ENCODE assay signal across 8 mouse cellular contexts in genomic region chr9:120933886-120934758, GRCm38 (mm10). TPM values are rescaled to one million over a fixed set of nuclear protein-coding genes. Genes with fewer than 3 reads are reported as not detected.
DNase-seq lines count a peak whose midpoint lies in the region; ATAC-seq and TF ChIP-seq lines count a peak whose summit lies in the region.

No protein-coding gene starts in this region.

- TF ChIP-seq CTCF in C2C12 (IDR thresholded peaks at IDR 0.05; ENCODE audit: control insufficient read depth, insufficient read depth, insufficient read length), result no peak
- TF ChIP-seq CTCF in liver, embryonic 14.5 days (IDR thresholded peaks at IDR 0.05; ENCODE audit: low read depth), result no peak

- peak overlapping the region; percentile 65 for H3K4me3 ChIP-seq in C2C12 (ENCODE audit: insufficient read depth, poor library complexity, severe bottlenecking)
- peak overlapping the region; percentile 75 to 90 for H3K4me3 ChIP-seq in liver, embryonic 14.5 days (ENCODE audit: insufficient read depth in 1 of 2, low read depth in 2 of 2, low read length in 2 of 2)
- H3K4me3 ChIP-seq in neural tube, embryonic 15.5 days (replicated peaks), result peak overlapping the region; percentile 68

- peak overlapping the region; percentile 93 for H3K9ac ChIP-seq in liver, embryonic 14.5 days (replicated peaks)
- peak overlapping the region; percentile 89 for H3K9ac ChIP-seq in neural tube, embryonic 15.5 days (replicated peaks)

- H3K79me2 ChIP-seq in C2C12 (ENCODE audit: control insufficient read depth, insufficient read depth), result peaks cover 56% of the 10 kb centered on the region

- peak overlapping the region; percentile 66 for H3K27ac ChIP-seq in liver, embryonic 14.5 days
- peak overlapping the region; percentile 92 for H3K27ac ChIP-seq in neural tube, embryonic 15.5 days (replicated peaks)

- no peak for ATAC-seq in liver, embryonic 14.5 days (ENCODE audit: insufficient read depth)
- ATAC-seq in neural tube, embryonic 15.5 days (ENCODE audit: low FRiP score), result peak; percentile 52

- peak; percentile 40 for DNase-seq in T-cell, adult 2 months (ENCODE audit: low spot score)
- DNase-seq in embryo, embryonic 10 days (ENCODE audit: low spot score), result peak; percentile 74
- peak; percentile 41 to 65 for DNase-seq in heart, adult 18-20 months
- peak; percentile 50 for DNase-seq in kidney, adult 18-20 months
- DNase-seq in liver, embryonic 14.5 days (ENCODE audit: low read depth in 3 of 3, low spot score in 3 of 3), result no peak
- peak; percentile 38 for DNase-seq in urinary bladder, postnatal 14 days (ENCODE audit: low spot score)

- no peaks in the 10 kb centered on the region for H3K9me3 ChIP-seq in liver, embryonic 14.5 days (ENCODE audit: control insufficient read depth, low read length)
- H3K9me3 ChIP-seq in neural tube, embryonic 15.5 days (replicated peaks), result no peaks in the 10 kb centered on the region

- peaks cover 55% of the 10 kb centered on the region for H3K79me3 ChIP-seq in C2C12 (ENCODE audit: low read depth)

- no peaks in the 10 kb centered on the region for H3K27me3 ChIP-seq in C2C12 (ENCODE audit: control insufficient read depth, insufficient read depth, insufficient read length)
- no peaks in the 10 kb centered on the region for H3K27me3 ChIP-seq in liver, embryonic 14.5 days (ENCODE audit: control insufficient read depth, insufficient read depth, low read length)
- no peaks in the 10 kb centered on the region for H3K27me3 ChIP-seq in neural tube, embryonic 15.5 days (replicated peaks)

- H3K4me2 ChIP-seq in liver, embryonic 14.5 days (ENCODE audit: low read depth), result peak overlapping the region; percentile 82
- peak overlapping the region; percentile 73 for H3K4me2 ChIP-seq in neural tube, embryonic 15.5 days

- 1% methylated on average over 53 of the region's 57 CpGs for WGBS in liver, embryonic 14.5 days (ENCODE audit: insufficient replicate concordance)
- 0% methylated on average over 52 of the region's 57 CpGs for WGBS in neural tube, embryonic 15.5 days

- peaks cover 6 to 27% of the 10 kb centered on the region in 2 experiments for H3K4me1 ChIP-seq in liver, embryonic 14.5 days (replicated peaks; ENCODE audit: control insufficient read depth in 2 of 2, insufficient read depth in 2 of 2, low read length in 1 of 2)
- H3K4me1 ChIP-seq in neural tube, embryonic 15.5 days, result peaks cover 49% of the 10 kb centered on the region

- no peak for TF ChIP-seq EP300 in liver, embryonic 14.5 days (IDR thresholded peaks at IDR 0.05; ENCODE audit: low read depth)

- peaks cover 13% of the 10 kb centered on the region for H3K36me3 ChIP-seq in C2C12 (ENCODE audit: control insufficient read depth, insufficient read depth)
- no peaks in the 10 kb centered on the region; the same call in 1 of the 2 replicates for H3K36me3 ChIP-seq in liver, embryonic 14.5 days (replicated peaks; ENCODE audit: control insufficient read depth, insufficient read depth, low read depth)
- H3K36me3 ChIP-seq in neural tube, embryonic 15.5 days, result no peaks in the 10 kb centered on the region

- H3ac ChIP-seq in C2C12 (ENCODE audit: control insufficient read depth, insufficient read length, low read depth), result peak overlapping the region; percentile 81

TF ChIP-seq in C2C12, 6 proteins besides CTCF, POLR2A, EP300 and RAD21:
- TF ChIP-seq MAX (IDR thresholded peaks at IDR 0.05) (no peak), USF1 (IDR thresholded peaks at IDR 0.05; ENCODE audit: low read depth) (no peak), CEBPB (IDR thresholded peaks at IDR 0.05; ENCODE audit: low read depth) (no peak), MYOD1 (IDR thresholded peaks at IDR 0.05; ENCODE audit: control insufficient read depth, insufficient read length, low read depth) (no peak), FOSL1 (IDR thresholded peaks at IDR 0.05; ENCODE audit: insufficient read depth, low read length, poor library complexity, severe bottlenecking) (no peak), MYOG (IDR thresholded peaks at IDR 0.05; ENCODE audit: control insufficient read depth, extremely low read depth, insufficient read length) (no peak)

RNA-seq across cellular contexts. Expression of gene Ctnnb1, which starts 5.1 kb away (rescaled TPM):
- polyA plus RNA-seq in C2C12 (2012; fragmentation: generic; extraction: Trizol), result 396 TPM
- total RNA-seq in heart, adult 18-20 months (2021), result 100 to 1,000 TPM; 384 to 392 TPM
- polyA plus RNA-seq in liver, embryonic 14.5 days (2012; rRNA removed), result 61.0 and 69.5 TPM in 2 replicates
- polyA plus RNA-seq in liver, embryonic 14.5 days (2014; fragmentation: Nextera tagmentation; extraction: Ambion mirVana), result 105 and 124 TPM in 2 replicates
- 288 and 326 TPM in 2 replicates for polyA plus RNA-seq in neural tube, embryonic 15.5 days (2015; fragmentation: Nextera tagmentation; extraction: Ambion mirVana)

Comparison
In these comparisons a context has a peak if more than half of its experiments do, and no peak if none do; other contexts are left out.
1. DNase-seq: peak in T-cell, adult 2 months (single experiment), embryo, embryonic 10 days (single experiment), heart, adult 18-20 months (2 of 2), kidney, adult 18-20 months (single experiment) and urinary bladder, postnatal 14 days (single experiment); none in liver, embryonic 14.5 days (0 of 3).
2. Peak in every context shown above with its lines, with median percentiles within 50 percentile points of each other: H3K4me3 ChIP-seq.